In the genomic region with DNA sequence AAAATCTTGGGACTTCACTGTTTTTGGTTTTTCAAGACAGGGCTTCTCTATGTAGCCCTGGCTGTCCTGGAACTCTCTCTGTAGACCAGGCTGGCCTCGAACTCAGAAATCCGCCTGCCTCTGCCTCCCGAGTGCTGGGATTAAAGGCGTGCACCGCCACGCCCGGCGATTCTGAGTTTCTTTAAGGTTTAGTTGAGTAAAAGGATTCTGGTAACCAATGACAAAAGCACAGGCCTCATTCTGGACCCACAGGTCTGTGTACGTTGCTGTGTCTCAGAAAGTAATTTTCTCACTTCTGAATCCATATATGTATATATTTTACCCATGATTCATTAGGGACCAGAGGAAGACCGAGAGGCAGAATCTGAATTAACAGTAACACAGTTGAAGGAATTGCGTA, we compare ENCODE assay signal across 7 mouse cellular contexts. TPM values are rescaled to one million over a fixed set of nuclear protein-coding genes. Genes with fewer than 3 reads are reported as not detected.
DNase-seq lines count a peak whose midpoint lies in the region; ATAC-seq lines count a peak whose summit lies in the region.
"Not testable (repeated sequence)": the region's sequence is repeated elsewhere in the genome, so short reads cannot be mapped to it uniquely, and the experiment has no call there.

A gene (minus strand): TSS at position 101 of the 400 bp plus-strand sequence.

- ATAC-seq in hindbrain, embryonic 16.5 days; liver, embryonic 16.5 days (ENCODE audit: low read depth); monocyte, adult 5-6 weeks (replicated peaks; ENCODE audit: insufficient number of reproducible peaks, low FRiP score, low TSS enrichment, poor library complexity, severe bottlenecking): not testable (repeated sequence)

- H3K27ac ChIP-seq in heart, embryonic 10.5 days, result peak within 1 kb of the TSS; percentile 95
- H3K27ac ChIP-seq in hindbrain, embryonic 16.5 days (ENCODE audit: low read depth, low read length), result peak within 1 kb of the TSS; percentile 90
- H3K27ac ChIP-seq in liver, embryonic 16.5 days (ENCODE audit: low read length), result peak within 1 kb of the TSS; percentile 31; the same call in 1 of the 2 replicates

- not testable (repeated sequence) for H3K27me3 ChIP-seq in erythroblast, embryonic 14.5 days (ENCODE audit: control insufficient read depth); heart, embryonic 10.5 days (ENCODE audit: insufficient read depth, poor library complexity, severe bottlenecking); hindbrain, embryonic 16.5 days (replicated peaks; ENCODE audit: control insufficient read depth, insufficient read depth, low read length); liver, embryonic 16.5 days (ENCODE audit: control insufficient read depth, insufficient read depth, low read depth, low read length)

- not testable (repeated sequence) for DNase-seq in adrenal gland, postnatal 10 days; heart, embryonic 10.5 days (ENCODE audit: low spot score); left cerebral cortex, adult 18-20 months (ENCODE audit: low spot score in 2 of 2)

- WGBS in heart, embryonic 10.5 days, result 78% methylated on average over 11 of the region's 11 CpGs
- WGBS in hindbrain, embryonic 16.5 days, result 87% methylated on average over 11 of the region's 11 CpGs
- 62% methylated on average over 11 of the region's 11 CpGs for WGBS in liver, embryonic 16.5 days (ENCODE audit: insufficient replicate concordance)

- H3K4me3 ChIP-seq in erythroblast, embryonic 14.5 days (replicated peaks), result peak within 1 kb of the TSS; percentile 89
- H3K4me3 ChIP-seq in heart, embryonic 10.5 days, result peak within 1 kb of the TSS; percentile 90
- peak within 1 kb of the TSS; percentile 88 for H3K4me3 ChIP-seq in hindbrain, embryonic 16.5 days (ENCODE audit: low read length)
- peak within 1 kb of the TSS; percentile 91 for H3K4me3 ChIP-seq in liver, embryonic 16.5 days (ENCODE audit: low read depth, low read length)

- H3K9me3 ChIP-seq in erythroblast, embryonic 14.5 days (ENCODE audit: control insufficient read depth, low read length); heart, embryonic 10.5 days; hindbrain, embryonic 16.5 days (ENCODE audit: control insufficient read depth, low read length); liver, embryonic 16.5 days (replicated peaks; ENCODE audit: control insufficient read depth, low read length): not testable (repeated sequence)

- H3K4me1 ChIP-seq in erythroblast, embryonic 14.5 days (ENCODE audit: control insufficient read depth), result peaks cover 32% of the 10 kb centered on the region
- peaks cover 17% of the 10 kb centered on the region for H3K4me1 ChIP-seq in heart, embryonic 10.5 days
- H3K4me1 ChIP-seq in hindbrain, embryonic 16.5 days (ENCODE audit: control insufficient read depth, insufficient read depth, low read depth, low read length), result peaks cover 27% of the 10 kb centered on the region
- H3K4me1 ChIP-seq in liver, embryonic 16.5 days (ENCODE audit: control insufficient read depth, low read depth, low read length), result peaks cover 13% of the 10 kb centered on the region

- H3K36me3 ChIP-seq in erythroblast, embryonic 14.5 days (ENCODE audit: control insufficient read depth), result peaks cover 45% of the 10 kb centered on the region
- peaks cover 45% of the 10 kb centered on the region for H3K36me3 ChIP-seq in heart, embryonic 10.5 days
- peaks cover 16% of the 10 kb centered on the region for H3K36me3 ChIP-seq in hindbrain, embryonic 16.5 days (ENCODE audit: control insufficient read depth, insufficient read depth, low read length)
- peaks cover 17% of the 10 kb centered on the region for H3K36me3 ChIP-seq in liver, embryonic 16.5 days (ENCODE audit: control insufficient read depth, insufficient read depth)

- peak within 1 kb of the TSS; percentile 88 for H3K4me2 ChIP-seq in hindbrain, embryonic 16.5 days (ENCODE audit: low read length)
- peak within 1 kb of the TSS; percentile 90 for H3K4me2 ChIP-seq in liver, embryonic 16.5 days (ENCODE audit: low read depth, low read length)

- peak within 1 kb of the TSS; percentile 86 for H3K9ac ChIP-seq in hindbrain, embryonic 16.5 days (ENCODE audit: low read depth, low read length)
- H3K9ac ChIP-seq in liver, embryonic 16.5 days (ENCODE audit: low read depth, low read length), result peak within 1 kb of the TSS; percentile 86

RNA-seq across cellular contexts. Expression of the gene that starts here (rescaled TPM):
- 10 to 100 TPM; 16.0 to 20.9 TPM for total RNA-seq in adrenal gland, postnatal 10 days (2021)
- polyA plus RNA-seq in erythroblast, embryonic 14.5 days (2012), result 0.54 and 0.64 TPM in 2 replicates
- polyA plus RNA-seq in heart, embryonic 10.5 days (2016; fragmentation: Nextera tagmentation; extraction: Ambion mirVana), result 21.7 and 22.5 TPM in 2 replicates
- polyA plus RNA-seq in hindbrain, embryonic 16.5 days (2015; fragmentation: Nextera tagmentation; extraction: Ambion mirVana), result 22.0 and 23.2 TPM in 2 replicates
- total RNA-seq in left cerebral cortex, adult 18-20 months (2021), result 10 to 100 TPM; 16.8 to 17.8 TPM
- 7.5 and 8.4 TPM in 2 replicates for polyA plus RNA-seq in liver, embryonic 16.5 days (2015; fragmentation: Nextera tagmentation; extraction: Ambion mirVana)
- total RNA-seq in monocyte, adult 5-6 weeks (2017), result 18.5 to 33.7 TPM (median 23.3 TPM) in 3 replicates

Comparison
In these comparisons a context has a peak if more than half of its experiments do, and no peak if none do; other contexts are left out.
1. H3K27ac ChIP-seq: peak in every context shown above with its lines; median percentile 95 in heart, embryonic 10.5 days; 90 in hindbrain, embryonic 16.5 days; 31 in liver, embryonic 16.5 days.